Mouse (Mus musculus): ENCODE measurements around the gene Gpr165.

Gene Gpr165

DNA sequence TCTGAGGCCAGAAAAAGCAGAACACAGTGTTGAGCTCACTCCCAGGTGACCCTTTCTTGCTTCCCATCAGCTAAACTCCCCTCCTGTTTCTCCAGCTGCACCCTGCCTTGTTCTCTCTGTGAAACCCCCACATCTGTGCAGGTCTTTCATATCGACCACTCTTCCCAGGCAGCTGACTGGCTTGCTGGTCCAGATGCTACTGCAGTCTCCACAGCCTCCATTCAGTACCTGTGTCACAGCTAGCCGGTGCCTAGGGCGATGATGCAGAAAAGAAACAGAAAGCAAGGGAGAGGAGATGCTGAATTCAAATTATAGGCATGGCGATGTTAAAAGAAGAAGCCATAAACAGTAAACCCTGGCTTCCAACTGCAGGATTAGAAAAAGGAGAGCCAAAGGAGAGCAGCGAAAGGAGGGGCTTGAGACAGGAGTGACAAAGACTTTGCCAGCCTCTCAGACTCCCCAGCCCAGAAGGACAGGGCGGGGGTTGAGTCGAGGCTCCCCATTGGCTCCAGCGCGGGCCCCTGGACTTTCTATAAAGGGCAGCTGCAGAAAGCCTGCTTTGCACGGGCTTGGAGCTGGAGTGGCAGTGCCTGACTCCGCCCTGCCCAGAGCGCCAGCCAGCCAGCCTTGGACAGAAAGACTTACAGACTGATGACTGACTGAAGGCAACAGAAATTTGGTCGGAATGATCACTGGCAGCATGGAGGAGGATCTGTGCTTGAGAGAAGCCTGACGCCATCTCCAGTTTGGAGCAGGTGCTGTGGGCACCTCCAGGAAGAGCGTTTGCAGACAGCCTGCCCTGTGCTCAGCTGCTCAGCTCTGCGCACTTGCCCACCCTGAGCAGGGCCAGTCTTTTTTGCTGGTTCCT is at the start of gene Gpr165:
Gene Gpr165, plus strand, starts transcription at position 535 of the 868 bp plus-strand sequence.
- DNase-seq (ENCODE audit: low spot score in 2 of 2): peak; percentile 27 to 64

DNA sequence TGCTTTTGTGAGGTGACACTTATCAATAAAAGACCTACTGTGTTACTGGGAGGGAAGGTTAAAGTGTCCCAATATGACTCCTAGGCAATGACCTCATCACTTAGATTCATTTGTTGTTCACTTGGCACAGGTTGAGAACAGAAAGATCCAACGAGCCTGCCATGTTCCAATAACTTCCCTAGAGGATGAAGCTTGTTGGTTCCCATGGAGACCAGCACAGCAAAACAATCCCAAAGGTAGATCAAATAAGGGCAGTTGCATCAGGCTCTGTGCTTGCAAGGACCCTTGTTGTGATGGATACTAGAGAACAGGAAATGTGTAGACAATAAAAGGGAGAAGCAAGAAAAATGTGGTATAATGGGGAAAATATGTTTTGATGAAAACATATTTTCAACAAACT is 38.4 kb upstream of the Gpr165 start:
- DNase-seq (ENCODE audit: low spot score in 2 of 2): no peak
